Mouse (Mus musculus): ENCODE results near the gene Cypt4.
"Not testable (repeated sequence)": the region's sequence is repeated elsewhere in the genome, so short reads cannot be mapped to it uniquely, and the experiment has no call there.

The Cypt4 gene

GRCm38 (mm10) chr9:24624896-24625295 is at the start of gene Cypt4:
TSS of gene Cypt4 (plus strand) at chr9:24625196.
- no peak for DNase-seq (ENCODE audit: low read depth, low spot score)

- DNase-seq (ENCODE audit: low read depth, low spot score), result not testable (repeated sequence)
Observed at GRCm38 (mm10) chr9:24637341-24637740, 12.3 kb downstream of the Cypt4 start.

All from forelimb bud, embryonic 11.5 days (tissue).